Mouse (Mus musculus) CH12.LX (cell line): ENCODE data around the gene Tmem165. TPM values are rescaled to one million over a fixed set of nuclear protein-coding genes. Genes with fewer than 3 reads are reported as not detected.
A peak's percentile ranks its signal among the peaks of the same experiment; 100 is the strongest.

Source experiments
- DNase-seq: peaks from one replicate; pipeline ENCODE4 v3.0.0-alpha.2; 2013; ENCODE audit errors: extremely low read depth
- H3K27ac ChIP-seq: 2 replicates; pipeline ENCODE4 v1.5.1; 2012; ENCODE audit warnings: low read depth, mild to moderate bottlenecking, control low read depth, moderate library complexity; ENCODE audit not compliant: insufficient read depth
- H3K27me3 ChIP-seq: replicated peaks from 2 replicates; pipeline ENCODE3; 2012; ENCODE audit warnings: inconsistent platforms
- H3K36me3 ChIP-seq, 2 experiments: replicated peaks in 1 of 2; 2 replicates each; pipeline versions ENCODE3 to v1.6.1; 2012; ENCODE audit warnings: inconsistent platforms in 1 of 2, low read length in 1 of 2, mild to moderate bottlenecking in 1 of 2, mixed read lengths in 1 of 2, moderate library complexity in 1 of 2; ENCODE audit not compliant: control insufficient read depth in 1 of 2, insufficient read depth in 1 of 2
- H3K4me1 ChIP-seq, 2 experiments: 2 replicates each; pipeline ENCODE4 v1.6.1; 2012; ENCODE audit warnings: inconsistent platforms in 1 of 2, moderate library complexity in 1 of 2; ENCODE audit not compliant: insufficient read depth in 2 of 2, control insufficient read depth in 1 of 2
- H3K4me2 ChIP-seq: 2 replicates; pipeline ENCODE4 v1.6.1; 2012; ENCODE audit warnings: low read depth, mild to moderate bottlenecking, control low read depth; ENCODE audit not compliant: poor library complexity, insufficient read depth, severe bottlenecking
- H3K4me3 ChIP-seq, 3 experiments: fragments of 150-350 bp in 1 of 3; sonication (generic) in 1 of 3; replicated peaks in 1 of 3; 2 replicates each; pipeline versions ENCODE3 to v1.5.1; 2011 to 2012; ENCODE audit warnings: low read depth in 2 of 3, low read length in 2 of 3, mild to moderate bottlenecking in 2 of 3, moderate library complexity in 2 of 3, control low read depth in 1 of 3, improper control_type of control experiment in 1 of 3, inconsistent platforms in 1 of 3, mixed read lengths in 1 of 3; ENCODE audit not compliant: poor library complexity in 1 of 3
- H3K79me2 ChIP-seq: replicated peaks from 2 replicates; pipeline ENCODE4 v1.6.1; 2012; ENCODE audit warnings: mild to moderate bottlenecking, moderate library complexity; ENCODE audit not compliant: control insufficient read depth, poor library complexity, insufficient read depth, severe bottlenecking; ENCODE audit errors: extremely low read depth
- H3K9ac ChIP-seq: 2 replicates; pipeline ENCODE4 v1.6.1; 2012; ENCODE audit warnings: low read depth, mild to moderate bottlenecking, control low read depth, moderate library complexity; ENCODE audit not compliant: insufficient read depth
- H3K9me3 ChIP-seq: replicated peaks from 2 replicates; pipeline ENCODE3; 2012; ENCODE audit warnings: low read length, inconsistent platforms, mixed read lengths
- BHLHE40 ChIP-seq: IDR thresholded peaks from 2 replicates; pipeline ENCODE4 v1.6.1; 2011; ENCODE audit warnings: mild to moderate bottlenecking, low read depth, low read length, improper control_type of control experiment
- CHD1 ChIP-seq: IDR thresholded peaks from 2 replicates; pipeline ENCODE4 v1.6.1; 2012; ENCODE audit warnings: low read depth, low read length, improper control_type of control experiment, inconsistent platforms
- CTCF ChIP-seq, 2 experiments: IDR thresholded peaks in 1 of 2; conservative IDR thresholded peaks in 1 of 2; 2 replicates each; pipeline ENCODE4 v1.5.1; 2011 to 2012; ENCODE audit warnings: low read depth in 2 of 2, low read length in 2 of 2, improper control_type of control experiment in 1 of 2, inconsistent platforms in 1 of 2, mild to moderate bottlenecking in 1 of 2, moderate library complexity in 1 of 2
- E2F4 ChIP-seq: IDR thresholded peaks from 2 replicates; pipeline ENCODE4 v1.6.1; 2011; ENCODE audit warnings: low read depth, low read length, improper control_type of control experiment; ENCODE audit not compliant: insufficient replicate concordance
- ELF1 ChIP-seq: IDR thresholded peaks from 2 replicates; pipeline ENCODE4 v1.6.1; 2014; ENCODE audit warnings: low read depth, mild to moderate bottlenecking, inconsistent platforms, low read length, improper control_type of control experiment
- EP300 ChIP-seq: IDR thresholded peaks from 2 replicates; pipeline ENCODE4 v1.6.1; 2011; ENCODE audit warnings: low read length, improper control_type of control experiment
- ETS1 ChIP-seq: conservative IDR thresholded peaks from 2 replicates; pipeline ENCODE4 v1.6.1; 2012; ENCODE audit warnings: low read depth, mild to moderate bottlenecking, inconsistent platforms, low read length, improper control_type of control experiment, moderate library complexity
- GABPA ChIP-seq: IDR thresholded peaks from 2 replicates; pipeline ENCODE4 v1.6.1; 2012; ENCODE audit warnings: low read depth, low read length, improper control_type of control experiment, inconsistent platforms; ENCODE audit not compliant: insufficient replicate concordance
- HCFC1 ChIP-seq: IDR thresholded peaks from 2 replicates; pipeline ENCODE4 v1.6.1; 2012; ENCODE audit warnings: low read depth, mild to moderate bottlenecking, inconsistent platforms, low read length, improper control_type of control experiment
- IRF4 ChIP-seq: IDR thresholded peaks from 2 replicates; pipeline ENCODE4 v1.6.1; 2014; ENCODE audit warnings: low read depth, mild to moderate bottlenecking, inconsistent platforms, low read length, improper control_type of control experiment
- JUN ChIP-seq: IDR thresholded peaks from 2 replicates; pipeline ENCODE4 v1.6.1; 2011; ENCODE audit warnings: low read depth, mild to moderate bottlenecking, low read length, improper control_type of control experiment, moderate library complexity; ENCODE audit not compliant: insufficient read depth
- JUND ChIP-seq: conservative IDR thresholded peaks from 2 replicates; pipeline ENCODE4 v1.6.1; 2011; ENCODE audit warnings: low read depth, low read length, improper control_type of control experiment
- KAT2A ChIP-seq: IDR thresholded peaks from 2 replicates; pipeline ENCODE4 v1.6.1; 2012; ENCODE audit warnings: low read length, improper control_type of control experiment, inconsistent platforms; ENCODE audit not compliant: insufficient replicate concordance
- MAZ ChIP-seq: IDR thresholded peaks from 2 replicates; pipeline ENCODE4 v1.6.1; 2012; ENCODE audit warnings: low read depth, mild to moderate bottlenecking, inconsistent platforms, low read length, improper control_type of control experiment, moderate library complexity
- MEF2A ChIP-seq: IDR thresholded peaks from 2 replicates; pipeline ENCODE4 v1.6.1; 2014; ENCODE audit warnings: low read depth, mild to moderate bottlenecking, inconsistent platforms, low read length, improper control_type of control experiment, borderline replicate concordance
- MXI1 ChIP-seq: IDR thresholded peaks from 2 replicates; pipeline ENCODE4 v1.6.1; 2011; ENCODE audit warnings: mild to moderate bottlenecking, low read depth, low read length, improper control_type of control experiment
- NELFE ChIP-seq: IDR thresholded peaks from 2 replicates; pipeline ENCODE4 v1.6.1; 2011; ENCODE audit warnings: low read depth, low read length, improper control_type of control experiment
- NRF1 ChIP-seq: IDR thresholded peaks from 2 replicates; pipeline ENCODE4 v1.6.1; 2014; ENCODE audit warnings: low read depth, mild to moderate bottlenecking, inconsistent platforms, low read length, improper control_type of control experiment, moderate library complexity
- PAX5 ChIP-seq: IDR thresholded peaks from 2 replicates; pipeline ENCODE4 v1.6.1; 2012; ENCODE audit warnings: low read length, inconsistent platforms, mixed read lengths
- POLR2A ChIP-seq: IDR thresholded peaks from 2 replicates; pipeline ENCODE4 v1.6.1; 2011; ENCODE audit warnings: low read depth, mild to moderate bottlenecking, improper control_type of control experiment, low read length
- RAD21 ChIP-seq: IDR thresholded peaks from 2 replicates; pipeline ENCODE4 v1.6.1; 2011; ENCODE audit warnings: low read depth, mild to moderate bottlenecking, low read length, improper control_type of control experiment, moderate library complexity
- RCOR1 ChIP-seq: conservative IDR thresholded peaks from 2 replicates; pipeline ENCODE4 v1.6.1; 2012; ENCODE audit warnings: low read depth, mild to moderate bottlenecking, inconsistent platforms, low read length, improper control_type of control experiment
- SIN3A ChIP-seq: IDR thresholded peaks from 2 replicates; pipeline ENCODE4 v1.6.1; 2012; ENCODE audit warnings: low read length, improper control_type of control experiment, inconsistent platforms
- TBP ChIP-seq: conservative IDR thresholded peaks from 2 replicates; pipeline ENCODE4 v1.6.1; 2011; ENCODE audit warnings: low read depth, low read length, improper control_type of control experiment
- TCF12 ChIP-seq: IDR thresholded peaks from 2 replicates; pipeline ENCODE4 v1.6.1; 2014; ENCODE audit warnings: low read depth, mild to moderate bottlenecking, inconsistent platforms, low read length, improper control_type of control experiment
- UBTF ChIP-seq: IDR thresholded peaks from 2 replicates; pipeline ENCODE4 v1.6.1; 2012; ENCODE audit warnings: low read depth, mild to moderate bottlenecking, inconsistent platforms, low read length, improper control_type of control experiment, moderate library complexity
- USF1 ChIP-seq: IDR thresholded peaks from 2 replicates; pipeline ENCODE4 v1.6.1; 2014; ENCODE audit warnings: low read depth, mild to moderate bottlenecking, inconsistent platforms, low read length, improper control_type of control experiment
- USF2 ChIP-seq: conservative IDR thresholded peaks from 2 replicates; pipeline ENCODE4 v1.6.1; 2011; ENCODE audit warnings: low read depth, low read length, improper control_type of control experiment
- ZNF384 ChIP-seq: IDR thresholded peaks from 2 replicates; pipeline ENCODE4 v1.6.1; 2012; ENCODE audit warnings: low read depth, low read length, improper control_type of control experiment, inconsistent platforms
- dilution Hi-C: fragments of 300-500 bp; cut with MboI; formaldehyde crosslinking; loops from 2 replicates; pipeline ENCODE4 v1.14.3; 2020; ENCODE audit warnings: low sequenced_read_pairs; ENCODE audit not compliant: extremely low pct_unique_long_range_greater_than_20kb, extremely low pct_ligation_motif_present
- in situ Hi-C: fragments of 300-500 bp; cut with MboI; formaldehyde crosslinking; loops from 3 replicates; pipeline ENCODE4 v1.14.3; 2019; ENCODE audit warnings: low sequenced_read_pairs, low pct_ligation_motif_present, low pct_unique_long_range_greater_than_20kb, mixed read lengths
- polyA plus RNA-seq: library from polyadenylated mRNA; unstranded; fragments of >175 nt; gene quantifications from 2 replicates; pipeline ENCODE4 v1.2.1, GENCODE M21; 2012; ENCODE audit warnings: low read depth; ENCODE audit not compliant: insufficient read length
- total RNA-seq, 2 experiments: library from RNA; depleted of rRNA; stranded (reverse); fragments of 300-350 nt in 1 of 2; fragments of >200 nt in 1 of 2; gene quantifications; 2 replicates each; pipeline ENCODE4 v1.2.3; 2012 to 2014

Gene Tmem165
- total and polyA plus RNA-seq, 3 experiments, result 64.2 to 144 (median 96.2) TPM

DNA sequence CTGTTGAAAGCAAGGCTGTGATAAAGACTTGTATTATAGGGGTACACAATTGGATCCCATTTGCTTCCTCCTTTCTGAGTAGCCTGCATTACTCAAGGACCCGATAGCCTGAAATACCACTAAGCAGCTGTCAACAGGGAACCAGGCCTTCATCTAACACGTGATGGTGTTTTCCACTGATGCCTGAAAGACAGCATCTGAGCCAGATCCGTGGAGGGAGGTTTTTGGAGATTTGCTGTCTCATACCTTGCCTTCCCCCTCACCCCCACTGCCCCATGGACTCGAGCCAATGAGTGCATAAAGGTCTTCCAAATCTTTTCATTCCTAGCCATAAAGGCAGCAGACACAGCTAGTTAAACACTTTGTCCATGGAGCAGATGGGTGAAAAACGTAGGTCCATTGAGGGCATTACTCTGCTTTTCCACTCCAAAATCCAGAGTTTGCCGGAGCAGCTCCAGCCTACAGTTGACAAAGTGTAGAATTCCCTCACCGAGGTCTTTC, 44.5 kb upstream of the Tmem165 start:
- H3K27ac ChIP-seq, result no peak overlapping the region
- peaks cover 0 to 10% of the 10 kb centered on the region in 2 experiments for H3K36me3 ChIP-seq
- dilution Hi-C loops (no loop called here), in situ Hi-C loops (no loop called here)
- H3K27me3 ChIP-seq, result no peaks in the 10 kb centered on the region
- H3K4me3 ChIP-seq, result no peak overlapping the region
- H3K79me2 ChIP-seq, result 0 out of 2 replicates have a peak, but pooled peaks cover 2% of the 10 kb centered on the region
- TF ChIP-seq CTCF (conservative IDR thresholded peaks at IDR 0.05 in 1 of 2, IDR thresholded peaks at IDR 0.05 in 1 of 2; ENCODE audit: low read depth in 2 of 2, low read length in 2 of 2) (no peak), PAX5 (no peak), TCF12 (no peak)
- 0 out of 2 replicates have a peak overlapping the region, but pooled peaks have one; percentile 92 for H3K4me2 ChIP-seq
- H3K9me3 ChIP-seq, result no peaks in the 10 kb centered on the region
- no peak for DNase-seq
- H3K4me1 ChIP-seq, result peaks cover 3 to 25% of the 10 kb centered on the region in 2 experiments; a peak in 3 of 4 replicates
- no peak overlapping the region for H3K9ac ChIP-seq

DNA sequence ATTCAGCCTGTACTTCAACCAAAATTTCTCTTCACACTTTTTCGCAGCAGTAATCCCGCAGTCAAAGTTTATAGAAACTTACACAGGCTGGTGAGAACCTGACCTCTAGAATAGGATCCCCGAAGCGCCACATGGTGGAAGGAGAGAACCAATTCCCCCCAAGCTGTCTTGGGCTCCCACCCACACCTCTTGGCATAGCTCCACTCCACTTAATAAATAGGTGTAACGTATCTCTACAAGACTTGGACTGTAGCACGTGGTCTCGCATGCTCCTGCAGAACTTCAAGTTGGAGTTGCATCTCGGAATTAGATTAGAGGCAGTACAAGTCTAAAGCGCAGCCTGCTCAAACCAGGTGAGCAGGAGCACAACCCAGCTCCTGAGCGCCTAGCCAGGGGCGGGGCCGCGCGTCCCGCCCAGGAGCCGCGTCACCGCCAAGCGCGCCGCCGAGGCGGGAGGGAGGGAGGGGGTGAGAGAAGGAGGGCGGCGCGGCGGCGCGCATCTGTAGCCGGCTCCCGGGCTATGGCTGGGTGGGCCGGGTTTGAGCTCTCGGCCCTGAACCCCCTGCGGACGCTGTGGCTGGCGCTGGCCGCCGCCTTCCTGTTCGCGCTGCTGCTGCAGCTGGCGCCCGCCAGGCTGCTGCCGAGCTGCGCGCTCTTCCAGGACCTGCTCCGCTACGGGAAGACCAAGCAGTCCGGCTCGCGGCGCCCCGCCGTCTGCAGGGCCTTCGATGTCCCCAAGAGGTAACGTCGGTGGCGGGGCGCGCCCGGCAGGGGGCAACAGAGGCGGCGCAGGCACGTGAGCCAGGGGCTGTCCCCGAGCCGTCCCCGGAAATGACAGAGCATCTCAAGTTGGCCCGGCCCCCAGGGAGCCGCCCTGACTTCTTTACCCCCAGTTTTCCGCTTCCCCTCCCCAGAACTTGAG, 43.6 kb upstream of the Tmem165 start, which contains the start of gene Srd5a3:
Gene Srd5a3 (plus strand): TSS at position 464 of the 922 bp plus-strand sequence.
- Histone ChIP-seq H3K4me1 (peaks cover 3 to 25% of the 10 kb centered on the region in 2 experiments; a peak in 3 of 4 replicates), H3K27me3 (no peaks in the 10 kb centered on the region)
- dilution Hi-C loops, result no loop called here
- TF ChIP-seq JUN (no peak), SIN3A (peak; percentile 84), POLR2A (peak; percentile 77), USF1 (peak; percentile 77), USF2 (peak; percentile 23; the same call in 1 of the 2 replicates), MEF2A (peak; percentile 77), NRF1 (peak; percentile 36; the same call in 1 of the 2 replicates), BHLHE40 (peak; percentile 100), RAD21 (peak; percentile 26), GABPA (no peak), ELF1 (peak; percentile 81), RCOR1 (peak; percentile 79; the same call in 1 of the 2 replicates), MXI1 (peak; percentile 47; the same call in 1 of the 2 replicates), JUND (no peak), ETS1 (peak; percentile 80; the same call in 1 of the 2 replicates), E2F4 (no peak), NELFE (peak; percentile 73), HCFC1 (peak; percentile 64), KAT2A (0 out of 2 replicates have a peak, but pooled peaks have one; percentile 57), IRF4 (peak; percentile 72), MAZ (peak; percentile 86), ZNF384 (0 out of 2 replicates have a peak, but pooled peaks have one; percentile 3), PAX5 (no peak), UBTF (peak; percentile 60; the same call in 1 of the 2 replicates), CHD1 (no peak; the same call in 1 of the 2 replicates), EP300 (peak; percentile 29; the same call in 1 of the 2 replicates), TBP (no peak)

More for the DNA sequence above, 43.6 kb upstream of the Tmem165 start, which contains the start of gene Srd5a3:
- Histone ChIP-seq H3K4me3 (peak within 1 kb of the TSS; percentile 70 to 92 (median 72)), H3K36me3 (peaks cover 0 to 10% of the 10 kb centered on the region in 2 experiments), H3K4me2 (peak within 1 kb of the TSS; percentile 92), H3K79me2 (0 out of 2 replicates have a peak, but pooled peaks cover 2% of the 10 kb centered on the region), H3K9me3 (no peaks in the 10 kb centered on the region), H3K27ac (peak within 1 kb of the TSS; percentile 70), H3K9ac (peak within 1 kb of the TSS; percentile 50)
- peak; percentile 92 for DNase-seq
- in situ Hi-C loops, result no loop called here
